Mouse (Mus musculus) embryo, embryonic 10.5 days (tissue): Measurements from ENCODE around the gene Ccl11.

Source experiments
- DNase-seq: peaks from one replicate; pipeline ENCODE4 v3.0.0-alpha.2; 2015; ENCODE audit warnings: low spot score

Gene Ccl11

DNA sequence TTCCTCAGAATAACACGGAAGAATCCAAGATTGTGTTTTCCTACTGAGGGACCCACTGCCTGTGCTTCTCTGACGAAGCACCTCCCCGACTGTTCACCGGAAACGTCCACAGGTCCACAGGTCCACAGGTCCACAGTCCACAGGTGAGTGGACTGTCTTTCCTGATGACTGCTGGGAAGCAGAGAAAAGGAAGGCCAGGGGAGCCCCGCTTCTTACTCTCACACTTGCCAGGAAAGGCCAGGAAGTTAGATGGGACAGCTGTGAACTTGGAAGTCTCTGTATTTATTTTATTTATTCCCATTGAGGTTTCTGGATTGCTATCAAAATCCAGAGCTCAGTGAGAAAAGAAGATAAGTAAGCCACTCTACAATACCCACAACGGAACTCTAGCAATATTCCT is 3.8 kb upstream of the Ccl11 start:
- DNase-seq: no peak

DNA sequence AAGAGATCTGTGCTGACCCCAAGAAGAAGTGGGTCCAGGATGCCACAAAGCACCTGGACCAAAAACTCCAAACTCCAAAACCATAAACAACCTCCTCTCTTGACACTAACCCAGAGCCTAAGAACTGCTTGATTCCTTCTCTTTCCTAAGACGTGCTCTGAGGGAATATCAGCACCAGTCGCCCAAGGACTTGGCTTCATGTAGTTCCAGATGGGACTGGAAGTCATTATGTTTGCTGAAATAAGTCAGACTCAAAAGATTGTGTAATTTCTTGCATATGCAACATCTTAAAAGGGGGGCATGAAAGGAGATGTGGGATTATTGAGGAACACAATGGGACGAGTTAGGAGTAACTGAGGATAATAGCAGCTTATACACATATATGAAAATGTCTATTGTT is 4.6 kb downstream of the Ccl11 start:
- no peak for DNase-seq

GRCm38 (mm10) chr11:82063454-82063853 is 5.8 kb downstream of the Ccl11 start:
- no peak for DNase-seq

- DNase-seq: no peak
Measured at GRCm38 (mm10) chr11:82066953-82067571, 9.4 kb downstream of the Ccl11 start.

DNA sequence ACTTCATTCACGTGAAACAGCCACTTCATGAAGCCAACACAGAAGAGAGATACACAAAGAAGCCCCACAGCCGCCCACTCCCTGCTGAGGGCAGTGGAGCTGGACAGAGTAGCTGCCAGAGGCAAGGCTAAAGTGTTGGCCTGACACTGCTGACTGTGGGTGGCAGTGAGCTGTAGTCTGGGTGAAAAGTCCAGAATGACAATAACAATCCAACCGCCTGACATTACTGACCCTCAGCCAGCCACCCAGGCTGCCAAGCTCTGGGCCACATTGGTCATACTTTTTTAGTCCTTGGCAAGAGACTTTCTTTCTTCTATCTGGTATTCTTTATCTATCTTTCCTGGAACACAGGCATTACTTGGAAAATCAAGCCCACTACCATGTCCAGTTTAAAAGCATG is 13.5 kb downstream of the Ccl11 start:
- DNase-seq: no peak

- DNase-seq: no peak
Measured at GRCm38 (mm10) chr11:82072374-82072773, 14.8 kb downstream of the Ccl11 start.

DNA sequence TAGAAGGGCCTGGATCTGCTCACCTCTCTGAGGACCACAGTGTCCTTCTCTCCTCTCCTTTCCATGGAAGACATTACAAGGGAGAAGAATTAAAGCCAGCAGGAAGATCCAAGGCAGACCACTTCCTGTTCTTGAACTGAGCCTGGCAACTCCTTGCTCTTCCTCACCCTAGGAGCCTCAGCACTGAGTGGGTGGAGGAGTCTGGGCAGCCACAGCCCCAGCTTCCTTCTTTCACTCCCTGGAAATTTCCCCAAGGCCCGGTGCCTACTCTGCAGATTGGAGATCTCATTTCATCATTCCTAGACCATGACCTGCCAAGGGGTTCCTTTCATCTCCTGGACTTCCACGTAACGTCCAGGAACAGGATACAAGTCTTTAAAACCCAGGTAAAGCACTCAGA is 15.4 kb downstream of the Ccl11 start:
- DNase-seq: no peak

- no peak for DNase-seq
Measured at GRCm38 (mm10) chr11:82073686-82074085, 16.1 kb downstream of the Ccl11 start.

- no peak for DNase-seq
Measured at GRCm38 (mm10) chr11:82077031-82077430, 19.4 kb downstream of the Ccl11 start.

DNA sequence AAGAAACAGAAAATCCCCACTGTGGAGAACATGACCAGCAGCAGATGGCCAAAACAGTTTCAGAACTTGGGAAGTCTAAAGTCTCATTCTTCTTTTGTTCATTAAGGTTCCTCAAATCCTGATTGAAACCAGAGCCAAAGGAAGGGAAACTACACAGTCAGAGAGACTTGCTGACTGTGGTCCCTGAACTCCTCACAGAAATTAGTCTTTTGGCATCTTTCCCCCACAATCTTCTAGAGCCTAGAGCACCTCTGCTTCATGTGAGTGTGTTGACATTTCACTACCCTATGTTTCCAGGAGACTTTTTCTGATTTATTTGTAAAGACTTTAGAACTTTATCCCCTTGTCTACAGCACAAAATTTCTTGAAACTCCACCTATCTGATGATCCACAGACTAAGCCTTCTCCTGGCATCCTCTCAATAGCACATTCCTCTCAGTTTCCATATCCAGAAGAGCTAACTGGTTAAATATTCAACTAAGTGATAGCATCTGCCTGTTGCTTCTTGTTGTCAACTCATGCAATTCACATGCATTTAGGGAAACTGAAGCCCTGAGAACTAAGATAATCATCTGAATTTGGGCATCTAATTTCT is 20.6 kb downstream of the Ccl11 start:
- no peak for DNase-seq

DNA sequence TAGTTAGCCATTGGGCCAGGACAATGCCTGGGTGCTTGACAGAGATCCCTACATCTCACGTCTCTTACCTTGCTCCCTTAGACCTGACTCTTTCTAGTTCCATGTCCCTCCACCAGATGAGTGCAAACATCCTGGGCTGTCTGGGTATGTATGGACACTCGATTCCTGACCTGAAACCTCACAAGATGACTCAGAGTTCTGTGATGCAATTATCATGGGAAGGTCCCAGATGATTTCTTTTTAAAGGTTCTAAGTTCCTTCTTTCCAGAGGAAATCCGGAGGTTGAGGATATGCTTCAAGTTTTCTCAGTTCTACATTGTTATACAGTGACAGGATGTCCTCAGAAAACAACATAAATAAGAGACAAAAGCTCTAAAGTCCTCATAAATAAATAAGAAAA is 23.2 kb downstream of the Ccl11 start:
- no peak for DNase-seq

DNA sequence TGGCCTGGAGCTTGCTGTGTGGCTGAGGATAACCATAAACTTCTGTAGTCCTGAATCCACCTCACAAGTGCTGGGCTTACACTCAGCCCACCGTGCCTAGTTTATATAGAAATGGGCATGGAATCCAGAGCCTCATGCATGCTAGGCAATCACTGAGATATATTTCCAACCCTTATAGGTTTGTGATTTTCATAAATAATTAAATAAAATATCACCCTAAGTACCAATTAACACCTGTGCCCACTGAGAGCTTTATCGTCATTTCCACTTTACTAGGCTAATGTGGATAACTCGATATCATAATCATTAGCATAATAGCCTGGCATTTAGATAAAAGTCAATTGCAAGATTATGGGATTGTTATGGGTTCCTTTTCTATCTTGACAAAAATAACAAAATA is 26.7 kb downstream of the Ccl11 start:
- no peak for DNase-seq

GRCm38 (mm10) chr11:82099511-82100323 is 42.1 kb downstream of the Ccl11 start:
- DNase-seq: no peak

GRCm38 (mm10) chr11:82101087-82101486 is 43.5 kb downstream of the Ccl11 start:
- DNase-seq: no peak

GRCm38 (mm10) chr11:82101529-82101928 is 43.9 kb downstream of the Ccl11 start, which contains the start of gene Ccl12:
Ccl12 (plus strand) TSS chr11:82101845.
- DNase-seq: no peak

- no peak for DNase-seq
Measured at GRCm38 (mm10) chr11:82109611-82110010, 52.0 kb downstream of the Ccl11 start.

DNA sequence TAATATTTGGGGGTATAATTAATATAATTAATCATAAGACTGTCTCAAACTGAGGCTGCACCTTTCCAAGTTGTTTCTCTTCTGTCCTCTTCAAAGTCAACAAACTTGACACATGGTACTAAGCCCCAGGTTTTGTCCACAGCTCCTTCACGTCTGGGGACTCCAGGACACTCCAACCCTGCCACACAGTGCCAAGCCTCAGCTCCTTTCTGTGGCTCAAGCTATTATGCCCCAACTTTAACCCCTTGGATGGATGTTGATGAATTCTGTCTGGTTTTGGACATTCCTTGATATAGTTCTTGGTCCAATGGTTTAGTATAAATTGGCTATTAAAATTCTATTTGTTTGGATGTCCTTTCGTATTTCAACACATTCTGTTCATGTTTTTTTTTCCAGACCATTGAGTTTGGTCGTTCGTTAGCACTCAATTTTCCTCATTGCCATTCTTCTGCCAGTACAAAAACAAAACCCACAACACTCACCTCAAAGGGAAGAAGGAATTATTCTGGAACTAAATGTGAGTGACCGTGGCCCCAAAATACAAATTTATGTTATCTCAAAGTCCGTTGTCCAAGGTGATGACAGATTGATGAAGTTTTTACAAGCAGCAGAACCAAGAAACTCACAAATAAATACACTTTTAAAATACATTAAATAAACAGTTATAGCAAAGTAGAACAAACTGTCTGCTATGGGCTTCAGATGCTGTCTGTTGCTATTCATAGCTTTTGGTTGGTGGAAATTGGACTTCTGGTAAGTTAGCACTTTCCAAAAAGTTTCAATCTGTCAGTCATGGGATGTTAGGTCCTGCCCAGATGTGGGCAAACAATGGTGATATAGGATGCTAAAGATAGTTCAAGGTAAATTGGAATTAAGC is 53.0 kb downstream of the Ccl11 start:
- no peak for DNase-seq
